Mouse (Mus musculus): ENCODE measurements around the gene Sp100. TPM values are rescaled to one million over a fixed set of nuclear protein-coding genes. Genes with fewer than 3 reads are reported as not detected.

Gene Sp100
- polyA plus RNA-seq, 1 experiment from 2014 or later: 0.48 TPM

DNA sequence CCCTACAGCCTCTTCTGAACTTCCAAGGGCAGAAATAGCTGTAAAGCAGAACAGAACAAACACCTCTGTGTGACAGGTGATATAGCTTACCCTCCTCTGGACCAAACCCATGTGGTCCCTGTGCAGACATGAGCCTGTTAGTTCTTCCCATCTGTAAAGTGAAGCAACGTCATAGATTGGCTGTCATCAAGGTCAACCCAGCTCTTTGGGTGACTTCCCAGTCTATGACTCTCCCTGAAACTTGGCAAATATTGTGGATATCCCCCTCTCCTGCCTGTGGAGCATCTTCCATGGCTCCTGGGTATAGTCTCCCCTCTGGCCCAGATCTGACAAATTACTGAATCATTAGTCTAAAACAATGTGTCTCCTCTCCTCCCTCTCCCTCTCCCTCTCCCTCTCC lies 42.5 kb downstream of the Sp100 start:
- no peaks in the 10 kb centered on the region for H3K4me1 ChIP-seq (replicated peaks; ENCODE audit: control insufficient read depth, insufficient read depth, low read length)
- 77% methylated on average over 1 of the region's 1 CpGs for WGBS
- no peak overlapping the region for H3K4me3 ChIP-seq (replicated peaks; ENCODE audit: low read length)
- no peak overlapping the region for H3K27ac ChIP-seq
- ATAC-seq (ENCODE audit: low FRiP score) (no peak), DNase-seq (ENCODE audit: low spot score) (no peak)
- no peaks in the 10 kb centered on the region for H3K36me3 ChIP-seq (replicated peaks; ENCODE audit: control insufficient read depth, insufficient read depth)
- H3K4me2 ChIP-seq (replicated peaks): no peak overlapping the region
- H3K9ac ChIP-seq: no peak overlapping the region
- H3K27me3 ChIP-seq (ENCODE audit: control insufficient read depth, insufficient read depth, low read length): no peaks in the 10 kb centered on the region
- H3K9me3 ChIP-seq (ENCODE audit: control insufficient read depth, low read length): no peaks in the 10 kb centered on the region

DNA sequence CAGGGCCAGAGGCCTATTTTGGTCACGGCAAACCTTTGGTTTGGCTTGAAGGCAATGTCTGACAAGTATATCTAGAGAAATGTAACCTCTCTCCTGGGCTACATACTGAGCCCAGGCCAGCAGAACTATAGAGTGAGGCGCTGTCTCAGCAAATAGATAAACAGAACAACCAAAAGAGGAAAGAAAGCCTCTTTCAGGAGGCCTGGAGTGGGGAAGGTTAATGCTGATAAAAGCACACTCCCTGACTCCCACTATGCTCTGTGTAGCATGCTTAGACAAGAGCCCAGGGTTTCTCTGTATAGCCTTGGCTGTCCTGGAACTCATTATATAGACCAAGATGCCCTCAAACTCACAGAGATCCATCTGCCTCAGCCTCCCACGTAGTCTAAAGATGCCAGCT lies 43.5 kb downstream of the Sp100 start:
- ATAC-seq (ENCODE audit: low FRiP score) (no peak), DNase-seq (ENCODE audit: low spot score) (no peak)
- no peaks in the 10 kb centered on the region for H3K27me3 ChIP-seq (ENCODE audit: control insufficient read depth, insufficient read depth, low read length)
- no peak overlapping the region for H3K4me3 ChIP-seq (replicated peaks; ENCODE audit: low read length)
- no peaks in the 10 kb centered on the region for H3K4me1 ChIP-seq (replicated peaks; ENCODE audit: control insufficient read depth, insufficient read depth, low read length)
- H3K27ac ChIP-seq: no peak overlapping the region
- no peaks in the 10 kb centered on the region for H3K36me3 ChIP-seq (replicated peaks; ENCODE audit: control insufficient read depth, insufficient read depth)
- H3K9ac ChIP-seq: no peak overlapping the region
- no peak overlapping the region for H3K4me2 ChIP-seq (replicated peaks)
- H3K9me3 ChIP-seq (ENCODE audit: control insufficient read depth, low read length): no peaks in the 10 kb centered on the region
- WGBS: 86% methylated on average over 3 of the region's 3 CpGs

DNA sequence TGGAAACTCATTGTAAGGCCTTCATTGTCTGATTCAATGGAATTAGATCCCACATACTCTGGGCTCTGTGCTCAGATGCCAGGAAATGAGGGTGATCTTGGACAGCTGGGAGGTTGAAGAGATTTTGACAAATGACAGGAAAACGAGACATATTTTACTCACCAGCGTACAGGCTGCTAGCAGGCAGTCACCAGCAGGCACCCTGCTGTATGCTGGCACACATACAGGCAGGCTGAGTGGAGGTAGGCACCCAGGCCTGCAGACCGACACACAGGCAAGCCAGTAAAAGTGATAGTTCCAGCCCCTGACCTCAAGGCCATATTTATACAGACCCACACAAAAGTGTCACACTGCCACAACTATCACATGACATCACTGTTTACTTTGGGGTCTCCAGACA lies 45.9 kb downstream of the Sp100 start:
- Histone ChIP-seq H3K36me3 (replicated peaks; ENCODE audit: control insufficient read depth, insufficient read depth) (no peaks in the 10 kb centered on the region), H3K4me2 (replicated peaks) (no peak overlapping the region), H3K9ac (no peak overlapping the region), H3K9me3 (ENCODE audit: control insufficient read depth, low read length) (no peaks in the 10 kb centered on the region), H3K4me1 (replicated peaks; ENCODE audit: control insufficient read depth, insufficient read depth, low read length) (no peaks in the 10 kb centered on the region), H3K27ac (no peak overlapping the region), H3K27me3 (ENCODE audit: control insufficient read depth, insufficient read depth, low read length) (no peaks in the 10 kb centered on the region), H3K4me3 (replicated peaks; ENCODE audit: low read length) (no peak overlapping the region)
- no peak for ATAC-seq (ENCODE audit: low FRiP score)
- WGBS: 72% methylated on average over 3 of the region's 3 CpGs
- DNase-seq (ENCODE audit: low spot score): no peak

DNA sequence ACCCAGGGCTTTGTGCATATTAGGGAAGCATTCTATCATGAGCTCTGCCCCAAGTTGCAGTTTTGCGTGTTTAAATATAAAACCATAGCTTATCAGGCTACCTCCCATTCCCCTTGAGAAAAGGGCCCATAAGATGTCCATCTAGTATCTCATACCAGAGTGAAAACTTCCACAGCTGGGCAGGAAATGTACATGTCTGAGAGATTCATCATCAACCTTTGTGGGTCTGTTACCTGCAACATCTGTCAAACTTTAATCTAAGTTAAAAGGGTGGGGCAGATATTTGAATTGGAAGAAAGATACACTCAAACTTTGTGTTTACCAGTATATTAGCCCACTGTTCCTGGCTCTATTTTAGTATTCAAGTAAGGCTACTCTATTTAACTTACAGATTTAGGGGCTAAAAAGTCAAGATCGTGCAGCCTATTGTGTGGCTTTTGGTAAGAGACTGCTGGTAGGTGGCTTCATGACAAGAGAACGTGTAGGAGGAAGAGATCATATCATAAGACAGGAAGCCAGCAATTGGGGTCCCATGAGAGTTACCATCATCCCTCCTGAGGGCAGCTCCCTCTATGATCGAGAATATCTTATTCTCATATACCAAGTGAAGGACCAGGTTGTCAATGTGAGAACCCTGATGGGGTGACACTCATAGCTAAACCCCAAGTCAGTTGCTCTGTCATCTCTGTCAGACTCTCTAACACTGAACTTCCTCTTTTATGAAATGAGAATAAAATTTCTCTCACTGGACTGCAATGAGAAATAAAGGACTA lies 48.1 kb downstream of the Sp100 start:
- H3K9ac ChIP-seq: no peak overlapping the region
- 91% methylated on average over 4 of the region's 4 CpGs for WGBS
- H3K36me3 ChIP-seq (replicated peaks; ENCODE audit: control insufficient read depth, insufficient read depth): no peaks in the 10 kb centered on the region
- no peaks in the 10 kb centered on the region for H3K9me3 ChIP-seq (ENCODE audit: control insufficient read depth, low read length)
- no peak overlapping the region for H3K4me3 ChIP-seq (replicated peaks; ENCODE audit: low read length)
- H3K27me3 ChIP-seq (ENCODE audit: control insufficient read depth, insufficient read depth, low read length): no peaks in the 10 kb centered on the region
- no peak overlapping the region for H3K4me2 ChIP-seq (replicated peaks)
- ATAC-seq (ENCODE audit: low FRiP score) (no peak), DNase-seq (ENCODE audit: low spot score) (no peak)
- no peak overlapping the region for H3K27ac ChIP-seq
- no peaks in the 10 kb centered on the region for H3K4me1 ChIP-seq (replicated peaks; ENCODE audit: control insufficient read depth, insufficient read depth, low read length)

DNA sequence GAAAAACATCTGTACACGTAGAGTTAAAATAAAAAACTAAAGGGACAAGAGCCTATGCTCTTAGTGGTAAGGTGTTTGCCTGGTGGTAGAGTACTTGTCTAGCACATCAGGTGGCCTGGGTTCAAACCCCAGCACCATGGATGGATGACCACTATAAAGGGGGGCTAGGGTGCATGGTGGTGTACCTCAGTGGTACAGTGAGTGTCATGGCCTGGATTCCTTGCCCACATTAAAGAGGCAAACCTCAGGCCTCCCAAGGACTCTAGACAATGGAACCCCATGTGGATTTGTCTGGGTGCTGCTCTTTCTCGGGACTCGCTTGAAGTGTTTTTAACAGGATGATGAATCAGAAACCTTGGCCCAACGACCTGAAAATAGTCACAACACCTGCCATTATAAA lies 52.7 kb downstream of the Sp100 start:
- ATAC-seq (ENCODE audit: low FRiP score): no peak
- no peaks in the 10 kb centered on the region for H3K9me3 ChIP-seq (ENCODE audit: control insufficient read depth, low read length)
- no peak overlapping the region for H3K4me3 ChIP-seq (replicated peaks; ENCODE audit: low read length)
- H3K27ac ChIP-seq: no peak overlapping the region
- no peaks in the 10 kb centered on the region for H3K27me3 ChIP-seq (ENCODE audit: control insufficient read depth, insufficient read depth, low read length)
- 76% methylated on average over 4 of the region's 4 CpGs for WGBS
- H3K9ac ChIP-seq: no peak overlapping the region
- no peak for DNase-seq (ENCODE audit: low spot score)
- no peak overlapping the region for H3K4me2 ChIP-seq (replicated peaks)
- H3K36me3 ChIP-seq (replicated peaks; ENCODE audit: control insufficient read depth, insufficient read depth): no peaks in the 10 kb centered on the region
- no peaks in the 10 kb centered on the region for H3K4me1 ChIP-seq (replicated peaks; ENCODE audit: control insufficient read depth, insufficient read depth, low read length)

DNA sequence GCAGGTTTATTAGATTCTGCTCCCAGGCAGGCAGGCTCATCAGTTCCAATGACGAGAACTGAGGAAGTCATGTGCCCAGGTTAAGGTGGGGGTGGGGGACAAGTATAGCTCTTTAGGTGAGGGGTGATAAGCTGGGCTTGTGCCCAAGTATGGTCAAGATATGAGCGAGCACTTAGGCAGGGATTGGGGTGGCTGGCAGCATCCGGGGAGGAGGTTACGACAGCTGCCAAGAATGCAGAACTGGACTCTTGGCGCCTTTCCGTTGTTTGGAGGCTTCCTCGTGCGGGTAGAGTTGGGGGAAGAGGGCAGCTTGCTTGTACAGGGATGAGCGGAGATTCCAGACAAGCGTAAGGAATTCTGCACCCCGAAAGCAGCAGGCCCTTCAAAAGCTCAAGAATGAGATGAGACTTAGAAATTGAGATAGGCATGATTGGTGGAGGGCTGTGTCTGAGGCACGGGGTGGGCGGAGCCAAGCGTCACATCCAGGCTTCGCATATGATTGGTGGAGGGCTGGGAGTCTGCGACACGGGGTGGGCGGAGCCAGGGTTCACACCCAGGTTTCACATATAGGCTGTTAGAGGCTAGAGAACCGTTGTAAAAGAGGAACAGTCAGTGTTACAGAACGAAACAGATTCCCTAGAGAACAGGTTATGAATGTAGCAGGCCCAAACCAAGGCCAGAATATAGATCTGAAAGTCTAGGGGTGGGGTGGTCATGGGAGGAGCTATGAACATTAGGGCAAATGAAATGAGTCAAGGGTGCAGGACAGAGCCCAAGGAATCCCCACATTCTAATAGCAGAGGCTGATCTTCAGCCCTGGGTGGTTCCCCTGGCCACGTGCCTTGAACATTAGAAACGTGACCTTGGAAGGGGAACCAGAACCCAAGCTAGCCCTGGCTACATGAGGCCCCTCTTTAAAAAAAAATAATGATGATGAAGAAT lies 53.7 kb downstream of the Sp100 start:
- no peaks in the 10 kb centered on the region for H3K27me3 ChIP-seq (ENCODE audit: control insufficient read depth, insufficient read depth, low read length)
- no peaks in the 10 kb centered on the region for H3K36me3 ChIP-seq (replicated peaks; ENCODE audit: control insufficient read depth, insufficient read depth)
- H3K4me3 ChIP-seq (replicated peaks; ENCODE audit: low read length): peak overlapping the region; percentile 34
- ATAC-seq (ENCODE audit: low FRiP score): peak; percentile 99
- peak overlapping the region; percentile 79 for H3K27ac ChIP-seq
- peak overlapping the region; percentile 52 for H3K9ac ChIP-seq
- H3K9me3 ChIP-seq (ENCODE audit: control insufficient read depth, low read length): no peaks in the 10 kb centered on the region
- WGBS: 23% methylated on average over 22 of the region's 22 CpGs
- H3K4me2 ChIP-seq (replicated peaks): peak overlapping the region; percentile 55
- DNase-seq (ENCODE audit: low spot score): peak; percentile 83
- H3K4me1 ChIP-seq (replicated peaks; ENCODE audit: control insufficient read depth, insufficient read depth, low read length): no peaks in the 10 kb centered on the region

DNA sequence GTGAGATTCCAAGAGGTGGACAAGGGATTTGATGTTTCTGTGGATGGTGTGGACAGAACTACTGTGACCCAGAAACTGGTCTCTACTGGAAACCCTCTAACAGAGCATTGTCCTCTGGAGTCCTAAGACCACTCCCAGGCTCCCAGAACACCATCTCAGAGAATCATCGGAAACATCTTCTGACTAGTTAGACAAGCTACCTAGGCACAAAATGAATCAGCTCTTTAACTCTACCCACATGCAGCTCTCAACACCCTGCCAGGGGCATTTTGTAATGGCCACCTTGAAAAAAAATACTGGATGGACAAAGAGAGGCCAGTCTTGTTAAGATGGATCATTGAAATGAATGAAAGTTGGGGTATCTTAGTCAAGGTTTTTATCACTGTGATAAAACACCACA lies 55.8 kb downstream of the Sp100 start:
- no peak for DNase-seq (ENCODE audit: low spot score)
- Histone ChIP-seq H3K9me3 (ENCODE audit: control insufficient read depth, low read length) (no peaks in the 10 kb centered on the region), H3K4me2 (replicated peaks) (no peak overlapping the region), H3K27ac (no peak overlapping the region), H3K4me1 (replicated peaks; ENCODE audit: control insufficient read depth, insufficient read depth, low read length) (no peaks in the 10 kb centered on the region), H3K4me3 (replicated peaks; ENCODE audit: low read length) (no peak overlapping the region), H3K36me3 (replicated peaks; ENCODE audit: control insufficient read depth, insufficient read depth) (no peaks in the 10 kb centered on the region), H3K9ac (no peak overlapping the region), H3K27me3 (ENCODE audit: control insufficient read depth, insufficient read depth, low read length) (no peaks in the 10 kb centered on the region)
- ATAC-seq (ENCODE audit: low FRiP score): no peak
- 95% methylated on average over 1 of the region's 1 CpGs for WGBS

DNA sequence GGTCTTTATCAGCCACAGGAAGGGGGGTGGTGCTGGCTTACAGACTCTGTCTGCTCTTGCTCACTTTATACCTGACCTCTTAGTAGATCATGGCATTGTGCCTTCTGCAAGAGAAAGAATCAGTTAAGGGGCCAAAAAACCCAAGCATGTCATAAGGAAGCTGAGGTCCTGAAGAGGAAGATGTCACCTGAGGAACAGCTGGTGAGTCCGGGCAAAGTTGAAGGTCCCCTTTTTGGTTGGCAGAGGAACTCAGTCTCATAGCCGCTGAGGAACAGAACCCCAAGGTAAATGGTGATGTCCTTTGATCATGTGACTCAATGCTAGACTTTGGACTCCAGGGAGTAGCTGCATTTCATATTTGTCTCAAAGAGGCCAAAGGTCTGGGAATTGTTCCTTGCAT lies 57.0 kb downstream of the Sp100 start:
- Histone ChIP-seq H3K4me1 (replicated peaks; ENCODE audit: control insufficient read depth, insufficient read depth, low read length) (no peaks in the 10 kb centered on the region), H3K27me3 (ENCODE audit: control insufficient read depth, insufficient read depth, low read length) (no peaks in the 10 kb centered on the region), H3K9ac (no peak overlapping the region), H3K4me2 (replicated peaks) (no peak overlapping the region), H3K4me3 (replicated peaks; ENCODE audit: low read length) (no peak overlapping the region), H3K27ac (no peak overlapping the region), H3K36me3 (replicated peaks; ENCODE audit: control insufficient read depth, insufficient read depth) (no peaks in the 10 kb centered on the region), H3K9me3 (ENCODE audit: control insufficient read depth, low read length) (no peaks in the 10 kb centered on the region)
- ATAC-seq (ENCODE audit: low FRiP score) (no peak), DNase-seq (ENCODE audit: low spot score) (no peak)
- WGBS: 94% methylated on average over 2 of the region's 2 CpGs

DNA sequence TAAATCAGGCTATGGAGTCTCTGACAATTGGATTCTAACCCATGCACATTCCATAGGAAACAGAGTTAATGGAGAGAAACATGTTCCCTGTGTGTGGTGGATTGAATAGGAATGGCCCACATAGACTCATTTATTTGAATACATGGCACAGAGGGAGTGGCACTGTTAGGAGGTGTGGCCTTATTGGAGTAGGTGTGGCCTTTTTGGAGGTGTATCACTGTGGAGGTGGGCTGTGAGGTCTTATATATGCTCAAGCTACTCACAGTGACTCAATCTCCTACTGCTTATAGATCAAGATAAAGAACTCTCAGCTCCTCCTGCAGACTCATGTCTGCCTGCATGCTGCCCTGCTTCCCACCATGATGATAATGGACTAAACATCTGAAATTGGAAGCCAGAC lies 64.7 kb downstream of the Sp100 start:
- no peaks in the 10 kb centered on the region for H3K36me3 ChIP-seq (replicated peaks; ENCODE audit: control insufficient read depth, insufficient read depth)
- no peak overlapping the region for H3K27ac ChIP-seq
- no peaks in the 10 kb centered on the region for H3K9me3 ChIP-seq (ENCODE audit: control insufficient read depth, low read length)
- no peaks in the 10 kb centered on the region for H3K4me1 ChIP-seq (replicated peaks; ENCODE audit: control insufficient read depth, insufficient read depth, low read length)
- no peaks in the 10 kb centered on the region for H3K27me3 ChIP-seq (ENCODE audit: control insufficient read depth, insufficient read depth, low read length)
- no peak overlapping the region for H3K9ac ChIP-seq
- no peak for ATAC-seq (ENCODE audit: low FRiP score)
- DNase-seq (ENCODE audit: low spot score): no peak
- H3K4me2 ChIP-seq (replicated peaks): no peak overlapping the region
- no peak overlapping the region for H3K4me3 ChIP-seq (replicated peaks; ENCODE audit: low read length)
